Mouse (Mus musculus) T-helper 17 cell (primary cell): ENCODE measurements around the gene Osbpl8.

Experiments used
- in situ Hi-C, 2 experiments: fragments of 300-600 bp; cut with MboI, MseI; formaldehyde crosslinking; loops; 1 replicate in 1 of 2; 2 replicates in 1 of 2; pipeline ENCODE4 v1.15.1; 2025; ENCODE audit warnings: high pct_unique_total_duplicates in 2 of 2

Gene Osbpl8

GRCm38 (mm10) chr10:111149761-111150160 lies 14.8 kb upstream of the Osbpl8 start:
- in situ Hi-C loops = no loop called here

GRCm38 (mm10) chr10:111155065-111155464 lies 9.5 kb upstream of the Osbpl8 start:
- in situ Hi-C loops = no loop called here

- in situ Hi-C loops = no loop called here
Observed at GRCm38 (mm10) chr10:111155571-111155970, 9.0 kb upstream of the Osbpl8 start.

- in situ Hi-C loops = no loop called here
Observed at GRCm38 (mm10) chr10:111156394-111157190, 8.0 kb upstream of the Osbpl8 start.

- in situ Hi-C loops = no loop called here
Observed at GRCm38 (mm10) chr10:111157241-111157659, 7.3 kb upstream of the Osbpl8 start.

GRCm38 (mm10) chr10:111159789-111160522 lies 4.6 kb upstream of the Osbpl8 start:
- in situ Hi-C loops = no loop called here

- in situ Hi-C loops = no loop called here
Observed at GRCm38 (mm10) chr10:111160540-111160939, 4.0 kb upstream of the Osbpl8 start.

GRCm38 (mm10) chr10:111161373-111161772 lies 3.2 kb upstream of the Osbpl8 start:
- in situ Hi-C loops = no loop called here

GRCm38 (mm10) chr10:111163025-111163424 lies 1.5 kb upstream of the Osbpl8 start:
- in situ Hi-C loops = no loop called here

- in situ Hi-C loops = no loop called here
Observed at GRCm38 (mm10) chr10:111163601-111164240, 831 bp upstream of the Osbpl8 start.

- in situ Hi-C loops = no loop called here
Observed at GRCm38 (mm10) chr10:111165219-111165981, 848 bp downstream of the Osbpl8 start.

- in situ Hi-C loops = no loop called here
Observed at GRCm38 (mm10) chr10:111166057-111166841, 1.7 kb downstream of the Osbpl8 start.

- in situ Hi-C loops = no loop called here
Observed at GRCm38 (mm10) chr10:111167444-111167843, 2.9 kb downstream of the Osbpl8 start.

GRCm38 (mm10) chr10:111168305-111168704 lies 3.8 kb downstream of the Osbpl8 start:
- in situ Hi-C loops = no loop called here

- in situ Hi-C loops = loop anchor here in 1 of 2 experiments (5.0 kb wide), 1 partner anchor 51 kb away; no protein-coding TSS in a partner anchor
Observed at GRCm38 (mm10) chr10:111171246-111171934, 6.8 kb downstream of the Osbpl8 start.

GRCm38 (mm10) chr10:111173589-111174247 lies 9.2 kb downstream of the Osbpl8 start:
- in situ Hi-C loops = loop anchor here in 1 of 2 experiments (5.0 kb wide), 1 partner anchor 49 kb away; no protein-coding TSS in a partner anchor

GRCm38 (mm10) chr10:111177336-111177735 lies 12.8 kb downstream of the Osbpl8 start:
- in situ Hi-C loops = no loop called here

GRCm38 (mm10) chr10:111178024-111178423 lies 13.5 kb downstream of the Osbpl8 start:
- in situ Hi-C loops = no loop called here

GRCm38 (mm10) chr10:111180633-111181032 lies 16.1 kb downstream of the Osbpl8 start:
- in situ Hi-C loops = no loop called here
